Mouse (Mus musculus): ENCODE measurements at regions not wholly inside any gene's neighbourhood (a gene's known extent, or its start where the extent isn't known, plus 50 kb on each side); places are given as distances from the start of the nearest gene placed in this dataset.

- no peaks in the 10 kb centered on the region for H3K4me1 ChIP-seq (ENCODE audit: control insufficient read depth, insufficient read depth, low read length)
- H3K27ac ChIP-seq (replicated peaks; ENCODE audit: low read depth, low read length), result no peak overlapping the region
- no peak overlapping the region for H3K4me3 ChIP-seq (ENCODE audit: low read depth, low read length)
- H3K9ac ChIP-seq (ENCODE audit: low read length), result no peak overlapping the region
- whole genome bisulfite sequencing, result 88% methylated on average over 4 of the region's 4 CpGs
- no peak for ATAC-seq (ENCODE audit: insufficient number of reproducible peaks, low FRiP score, low TSS enrichment, low read depth)
- no peaks in the 10 kb centered on the region for H3K36me3 ChIP-seq (ENCODE audit: control insufficient read depth, insufficient read depth, low read length)
- DNase-seq (ENCODE audit: low spot score), result no peak
- no peaks in the 10 kb centered on the region for H3K9me3 ChIP-seq (ENCODE audit: control insufficient read depth, low read length)
- no peaks in the 10 kb centered on the region for H3K27me3 ChIP-seq (ENCODE audit: control insufficient read depth, insufficient read depth, low read length)
- no peak overlapping the region for H3K4me2 ChIP-seq (ENCODE audit: low read depth, severe bottlenecking)
Measured at GRCm38 (mm10) chr12:70563446-70563845, 110.6 kb downstream of the Tmx1 start.

DNA sequence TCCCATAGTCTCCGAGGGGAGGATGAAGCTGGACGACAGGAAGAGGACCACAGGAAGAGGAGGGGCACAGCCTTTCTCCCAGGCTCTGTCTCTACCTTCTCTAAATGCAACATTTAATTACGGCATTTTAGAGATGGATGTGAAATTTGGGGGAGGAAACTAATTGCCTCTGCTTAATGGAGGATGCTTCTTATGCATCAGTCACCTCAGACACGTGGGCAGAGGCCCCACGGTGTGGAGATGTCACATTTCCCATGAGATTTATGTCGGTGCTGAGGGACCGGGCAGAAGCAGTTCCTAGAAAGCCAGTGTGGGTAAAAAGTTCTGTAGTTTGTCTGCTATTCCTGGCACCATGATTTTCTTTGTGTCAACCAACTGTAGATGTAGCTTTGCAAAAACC, 122.8 kb downstream of the Tmx1 start:
- Histone ChIP-seq H3K9me3 (ENCODE audit: control insufficient read depth, low read length) (no peaks in the 10 kb centered on the region), H3K9ac (ENCODE audit: low read length) (no peak overlapping the region), H3K4me2 (ENCODE audit: low read depth, severe bottlenecking) (no peak overlapping the region), H3K27ac (replicated peaks; ENCODE audit: low read depth, low read length) (no peak overlapping the region), H3K4me3 (ENCODE audit: low read depth, low read length) (no peak overlapping the region), H3K36me3 (ENCODE audit: control insufficient read depth, insufficient read depth, low read length) (no peaks in the 10 kb centered on the region), H3K27me3 (ENCODE audit: control insufficient read depth, insufficient read depth, low read length) (no peaks in the 10 kb centered on the region), H3K4me1 (ENCODE audit: control insufficient read depth, insufficient read depth, low read length) (no peaks in the 10 kb centered on the region)
- WGBS, result 54% methylated on average over 7 of the region's 7 CpGs
- DNase-seq (ENCODE audit: low spot score), result no peak
- ATAC-seq (ENCODE audit: insufficient number of reproducible peaks, low FRiP score, low TSS enrichment, low read depth), result no peak

- Histone ChIP-seq H3K4me1 (ENCODE audit: control insufficient read depth, insufficient read depth, low read length) (no peaks in the 10 kb centered on the region), H3K27me3 (ENCODE audit: control insufficient read depth, insufficient read depth, low read length) (no peaks in the 10 kb centered on the region), H3K9me3 (ENCODE audit: control insufficient read depth, low read length) (no peaks in the 10 kb centered on the region), H3K4me3 (ENCODE audit: low read depth, low read length) (no peak overlapping the region), H3K27ac (replicated peaks; ENCODE audit: low read depth, low read length) (no peak overlapping the region), H3K9ac (ENCODE audit: low read length) (no peak overlapping the region), H3K4me2 (ENCODE audit: low read depth, severe bottlenecking) (no peak overlapping the region), H3K36me3 (ENCODE audit: control insufficient read depth, insufficient read depth, low read length) (no peaks in the 10 kb centered on the region)
- no peak for ATAC-seq (ENCODE audit: insufficient number of reproducible peaks, low FRiP score, low TSS enrichment, low read depth)
- 50% methylated on average over 4 of the region's 4 CpGs for WGBS
- no peak for DNase-seq (ENCODE audit: low spot score)
Measured at GRCm38 (mm10) chr12:70577769-70578168, 124.9 kb downstream of the Tmx1 start.

DNA sequence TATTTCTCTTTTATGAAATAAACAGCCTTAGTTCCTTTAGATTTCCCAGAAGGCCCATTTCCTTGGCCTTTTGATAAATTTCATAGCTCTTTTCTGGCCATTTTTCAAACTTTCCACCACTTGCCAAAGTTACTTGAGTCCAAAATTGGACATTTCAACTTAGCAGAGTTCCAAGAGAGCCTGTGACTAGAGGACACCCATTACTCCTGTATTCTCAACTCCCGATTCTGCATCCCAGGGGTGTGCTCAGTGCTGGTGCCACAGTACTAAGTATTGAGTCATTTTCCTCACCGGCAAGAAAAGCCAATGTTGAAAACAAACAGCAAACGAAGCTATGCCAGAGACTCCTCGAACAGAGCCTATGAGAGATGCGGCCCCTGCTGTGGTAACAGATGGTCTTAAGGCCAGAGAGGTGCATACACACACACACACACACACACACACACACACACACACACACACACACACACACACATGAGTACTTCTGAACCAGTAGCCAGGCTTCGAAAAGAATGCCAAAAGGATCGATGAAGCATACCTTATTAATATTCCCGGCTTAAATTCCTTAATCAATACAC, 126.5 kb downstream of the Tmx1 start:
- H3K27ac ChIP-seq (replicated peaks; ENCODE audit: low read depth, low read length), result no peak overlapping the region
- H3K36me3 ChIP-seq (ENCODE audit: control insufficient read depth, insufficient read depth, low read length), result no peaks in the 10 kb centered on the region
- H3K9me3 ChIP-seq (ENCODE audit: control insufficient read depth, low read length), result no peaks in the 10 kb centered on the region
- H3K9ac ChIP-seq (ENCODE audit: low read length), result no peak overlapping the region
- ATAC-seq (ENCODE audit: insufficient number of reproducible peaks, low FRiP score, low TSS enrichment, low read depth), result no peak
- no peaks in the 10 kb centered on the region for H3K27me3 ChIP-seq (ENCODE audit: control insufficient read depth, insufficient read depth, low read length)
- 87% methylated on average over 8 of the region's 8 CpGs for WGBS
- no peak overlapping the region for H3K4me2 ChIP-seq (ENCODE audit: low read depth, severe bottlenecking)
- no peak overlapping the region for H3K4me3 ChIP-seq (ENCODE audit: low read depth, low read length)
- no peak for DNase-seq (ENCODE audit: low spot score)
- H3K4me1 ChIP-seq (ENCODE audit: control insufficient read depth, insufficient read depth, low read length), result no peaks in the 10 kb centered on the region

GRCm38 (mm10) chr12:70586181-70586580, 133.3 kb downstream of the Tmx1 start:
- H3K27me3 ChIP-seq (ENCODE audit: control insufficient read depth, insufficient read depth, low read length), result no peaks in the 10 kb centered on the region
- H3K4me1 ChIP-seq (ENCODE audit: control insufficient read depth, insufficient read depth, low read length), result no peaks in the 10 kb centered on the region
- DNase-seq (ENCODE audit: low spot score) (no peak), ATAC-seq (ENCODE audit: insufficient number of reproducible peaks, low FRiP score, low TSS enrichment, low read depth) (no peak)
- H3K27ac ChIP-seq (replicated peaks; ENCODE audit: low read depth, low read length), result no peak overlapping the region
- H3K9me3 ChIP-seq (ENCODE audit: control insufficient read depth, low read length), result no peaks in the 10 kb centered on the region
- WGBS, result 89% methylated on average over 2 of the region's 2 CpGs
- H3K4me3 ChIP-seq (ENCODE audit: low read depth, low read length), result no peak overlapping the region
- no peak overlapping the region for H3K4me2 ChIP-seq (ENCODE audit: low read depth, severe bottlenecking)
- H3K9ac ChIP-seq (ENCODE audit: low read length), result no peak overlapping the region
- no peaks in the 10 kb centered on the region for H3K36me3 ChIP-seq (ENCODE audit: control insufficient read depth, insufficient read depth, low read length)

DNA sequence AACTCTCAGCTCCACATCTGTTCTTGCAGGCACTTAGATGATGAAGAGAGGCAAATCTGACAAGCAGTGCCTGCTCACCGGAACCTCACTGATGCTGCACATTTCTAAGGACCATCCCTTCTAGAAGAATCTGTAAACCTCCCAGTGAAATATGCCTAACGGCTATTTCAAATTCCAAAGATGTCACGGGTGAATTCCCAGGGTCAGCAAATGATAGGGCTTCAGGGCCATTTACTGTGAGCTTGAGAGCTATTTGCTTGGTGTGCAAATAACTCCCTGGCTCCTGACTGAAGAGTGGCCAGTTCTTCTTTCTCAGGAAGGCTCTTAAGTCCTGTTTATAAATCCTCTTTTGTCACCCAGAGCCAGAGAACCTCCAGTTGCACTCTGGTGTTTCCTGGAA, 135.3 kb downstream of the Tmx1 start:
- no peak overlapping the region for H3K27ac ChIP-seq (replicated peaks; ENCODE audit: low read depth, low read length)
- no peak overlapping the region for H3K4me3 ChIP-seq (ENCODE audit: low read depth, low read length)
- H3K36me3 ChIP-seq (ENCODE audit: control insufficient read depth, insufficient read depth, low read length), result no peaks in the 10 kb centered on the region
- H3K4me1 ChIP-seq (ENCODE audit: control insufficient read depth, insufficient read depth, low read length), result no peaks in the 10 kb centered on the region
- 70% methylated on average over 3 of the region's 3 CpGs for WGBS
- H3K27me3 ChIP-seq (ENCODE audit: control insufficient read depth, insufficient read depth, low read length), result no peaks in the 10 kb centered on the region
- no peak overlapping the region for H3K9ac ChIP-seq (ENCODE audit: low read length)
- H3K4me2 ChIP-seq (ENCODE audit: low read depth, severe bottlenecking), result no peak overlapping the region
- DNase-seq (ENCODE audit: low spot score) (no peak), ATAC-seq (ENCODE audit: insufficient number of reproducible peaks, low FRiP score, low TSS enrichment, low read depth) (no peak)
- H3K9me3 ChIP-seq (ENCODE audit: control insufficient read depth, low read length), result no peaks in the 10 kb centered on the region

DNA sequence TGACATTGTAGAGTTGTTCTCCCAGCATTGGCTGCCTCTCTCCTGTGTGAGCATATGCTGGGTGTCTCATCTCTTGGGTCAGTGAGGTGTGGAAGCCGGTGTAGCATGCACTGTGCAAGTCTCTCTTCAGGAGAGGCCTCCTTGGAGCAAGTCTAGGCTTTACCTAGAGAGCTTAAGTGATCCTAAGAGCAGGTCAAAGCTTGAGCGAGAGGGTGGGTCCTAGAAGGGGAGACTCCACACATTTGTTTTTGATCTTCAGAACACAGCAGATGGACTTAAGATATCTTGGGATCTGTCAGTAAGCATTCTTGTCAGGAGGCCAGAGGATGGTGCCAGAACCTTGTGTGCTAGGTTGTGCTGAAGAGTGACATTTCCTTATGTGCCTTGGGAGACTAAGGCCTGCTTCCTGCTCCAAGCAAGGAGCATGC, 136.4 kb downstream of the Tmx1 start:
- Histone ChIP-seq H3K4me2 (ENCODE audit: low read depth, severe bottlenecking) (no peak overlapping the region), H3K36me3 (ENCODE audit: control insufficient read depth, insufficient read depth, low read length) (no peaks in the 10 kb centered on the region), H3K9ac (ENCODE audit: low read length) (no peak overlapping the region), H3K4me3 (ENCODE audit: low read depth, low read length) (no peak overlapping the region), H3K27ac (replicated peaks; ENCODE audit: low read depth, low read length) (no peak overlapping the region), H3K4me1 (ENCODE audit: control insufficient read depth, insufficient read depth, low read length) (no peaks in the 10 kb centered on the region), H3K9me3 (ENCODE audit: control insufficient read depth, low read length) (no peaks in the 10 kb centered on the region), H3K27me3 (ENCODE audit: control insufficient read depth, insufficient read depth, low read length) (no peaks in the 10 kb centered on the region)
- no peak for ATAC-seq (ENCODE audit: insufficient number of reproducible peaks, low FRiP score, low TSS enrichment, low read depth)
- no peak for DNase-seq (ENCODE audit: low spot score)
- whole genome bisulfite sequencing, result 82% methylated on average over 2 of the region's 2 CpGs

- Histone ChIP-seq H3K9me3 (ENCODE audit: control insufficient read depth, low read length) (no peaks in the 10 kb centered on the region), H3K4me2 (ENCODE audit: low read depth, severe bottlenecking) (no peak overlapping the region), H3K27ac (replicated peaks; ENCODE audit: low read depth, low read length) (no peak overlapping the region), H3K36me3 (ENCODE audit: control insufficient read depth, insufficient read depth, low read length) (no peaks in the 10 kb centered on the region), H3K4me3 (ENCODE audit: low read depth, low read length) (no peak overlapping the region), H3K27me3 (ENCODE audit: control insufficient read depth, insufficient read depth, low read length) (no peaks in the 10 kb centered on the region), H3K4me1 (ENCODE audit: control insufficient read depth, insufficient read depth, low read length) (no peaks in the 10 kb centered on the region), H3K9ac (ENCODE audit: low read length) (no peak overlapping the region)
- 69% methylated on average over 12 of the region's 12 CpGs for WGBS
- DNase-seq (ENCODE audit: low spot score) (no peak), ATAC-seq (ENCODE audit: insufficient number of reproducible peaks, low FRiP score, low TSS enrichment, low read depth) (no peak)
Measured at GRCm38 (mm10) chr12:70590456-70591050, 137.7 kb downstream of the Tmx1 start.

DNA sequence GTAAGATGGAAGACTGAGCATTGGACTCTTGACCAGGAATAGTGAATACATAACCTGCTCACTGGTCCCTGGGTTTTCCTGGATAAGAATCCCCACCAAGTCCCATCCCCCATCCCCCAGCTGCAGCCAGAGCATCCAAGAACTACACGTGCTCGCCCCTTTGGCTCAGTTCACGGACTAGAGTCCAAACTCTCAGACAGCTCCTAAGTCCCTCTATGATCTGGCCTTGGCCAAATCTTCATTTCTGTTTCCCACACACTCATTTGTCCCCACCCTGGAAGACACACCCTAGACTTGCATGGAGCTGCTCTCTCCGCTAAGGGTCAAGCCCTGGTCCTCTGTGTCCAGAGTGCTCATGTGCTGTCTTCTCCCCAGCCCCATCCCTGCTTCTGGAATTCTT, 139.9 kb downstream of the Tmx1 start:
- H3K4me2 ChIP-seq (ENCODE audit: low read depth, severe bottlenecking), result no peak overlapping the region
- H3K27ac ChIP-seq (replicated peaks; ENCODE audit: low read depth, low read length), result no peak overlapping the region
- 92% methylated on average over 4 of the region's 4 CpGs for WGBS
- no peaks in the 10 kb centered on the region for H3K36me3 ChIP-seq (ENCODE audit: control insufficient read depth, insufficient read depth, low read length)
- no peaks in the 10 kb centered on the region for H3K27me3 ChIP-seq (ENCODE audit: control insufficient read depth, insufficient read depth, low read length)
- no peaks in the 10 kb centered on the region for H3K4me1 ChIP-seq (ENCODE audit: control insufficient read depth, insufficient read depth, low read length)
- no peak overlapping the region for H3K4me3 ChIP-seq (ENCODE audit: low read depth, low read length)
- no peak for ATAC-seq (ENCODE audit: insufficient number of reproducible peaks, low FRiP score, low TSS enrichment, low read depth)
- no peaks in the 10 kb centered on the region for H3K9me3 ChIP-seq (ENCODE audit: control insufficient read depth, low read length)
- H3K9ac ChIP-seq (ENCODE audit: low read length), result no peak overlapping the region
- DNase-seq (ENCODE audit: low spot score), result no peak
